Mouse (Mus musculus): Measurements from ENCODE around the gene Ocel1. TPM values are rescaled to one million over a fixed set of nuclear protein-coding genes. Genes with fewer than 3 reads are reported as not detected.

Ocel1 gene
- total and polyA plus RNA-seq, 2 experiments from 2014 or later = 5.4 to 10.5 TPM

- WGBS = 94% methylated on average over 14 of the region's 14 CpGs
- H3K27me3 ChIP-seq (ENCODE audit: insufficient read depth, low read length) = no peaks in the 10 kb centered on the region
- H3K36me3 ChIP-seq (ENCODE audit: insufficient read depth, low read length) = no peaks in the 10 kb centered on the region
- H3K4me1 ChIP-seq (ENCODE audit: insufficient read depth, low read length) = no peaks in the 10 kb centered on the region
- TF ChIP-seq CTCF (IDR thresholded peaks at IDR 0.05) = no peak
- no peak overlapping the region for H3K4me3 ChIP-seq (ENCODE audit: low read depth, low read length)
- no peaks in the 10 kb centered on the region for H3K9me3 ChIP-seq (ENCODE audit: low read length)
- DNase-seq (ENCODE audit: low spot score) = no peak
- H3K9ac ChIP-seq (replicated peaks; ENCODE audit: low read length, poor library complexity, severe bottlenecking) = no peak overlapping the region
- no peak for ATAC-seq (ENCODE audit: low FRiP score)
- H3K27ac ChIP-seq (ENCODE audit: low read depth, low read length) = no peak overlapping the region
- H3K4me2 ChIP-seq (ENCODE audit: low read depth, low read length, poor library complexity, severe bottlenecking) = no peak overlapping the region
These were observed 36.3 kb downstream of the Ocel1 start for GRCm38 (mm10) chr8:71407441-71407840.

GRCm38 (mm10) chr8:71408231-71408630, 37.1 kb downstream of the Ocel1 start:
- Histone ChIP-seq H3K9ac (replicated peaks; ENCODE audit: low read length, poor library complexity, severe bottlenecking) (no peak overlapping the region), H3K4me2 (ENCODE audit: low read depth, low read length, poor library complexity, severe bottlenecking) (no peak overlapping the region), H3K27me3 (ENCODE audit: insufficient read depth, low read length) (no peaks in the 10 kb centered on the region), H3K27ac (ENCODE audit: low read depth, low read length) (no peak overlapping the region), H3K36me3 (ENCODE audit: insufficient read depth, low read length) (no peaks in the 10 kb centered on the region), H3K4me1 (ENCODE audit: insufficient read depth, low read length) (no peaks in the 10 kb centered on the region), H3K9me3 (ENCODE audit: low read length) (no peaks in the 10 kb centered on the region), H3K4me3 (ENCODE audit: low read depth, low read length) (no peak overlapping the region)
- ATAC-seq (ENCODE audit: low FRiP score) = no peak
- no peak for DNase-seq (ENCODE audit: low spot score)
- WGBS = 96% methylated on average over 4 of the region's 4 CpGs
- no peak for TF ChIP-seq CTCF (IDR thresholded peaks at IDR 0.05)

GRCm38 (mm10) chr8:71411535-71412273, 40.6 kb downstream of the Ocel1 start:
- no peak for DNase-seq (ENCODE audit: low spot score)
- Histone ChIP-seq H3K36me3 (ENCODE audit: insufficient read depth, low read length) (no peaks in the 10 kb centered on the region), H3K4me2 (ENCODE audit: low read depth, low read length, poor library complexity, severe bottlenecking) (no peak overlapping the region), H3K4me1 (ENCODE audit: insufficient read depth, low read length) (no peaks in the 10 kb centered on the region), H3K27ac (ENCODE audit: low read depth, low read length) (no peak overlapping the region), H3K4me3 (ENCODE audit: low read depth, low read length) (no peak overlapping the region), H3K9ac (replicated peaks; ENCODE audit: low read length, poor library complexity, severe bottlenecking) (no peak overlapping the region), H3K9me3 (ENCODE audit: low read length) (no peaks in the 10 kb centered on the region), H3K27me3 (ENCODE audit: insufficient read depth, low read length) (no peaks in the 10 kb centered on the region)
- TF ChIP-seq CTCF (IDR thresholded peaks at IDR 0.05) = no peak
- ATAC-seq (ENCODE audit: low FRiP score) = no peak
- WGBS = 44% methylated on average over 11 of the region's 11 CpGs

GRCm38 (mm10) chr8:71422121-71422520, 51.0 kb downstream of the Ocel1 start:
- H3K36me3 ChIP-seq (ENCODE audit: insufficient read depth, low read length) = no peaks in the 10 kb centered on the region
- DNase-seq (ENCODE audit: low spot score) = no peak
- no peak overlapping the region for H3K4me3 ChIP-seq (ENCODE audit: low read depth, low read length)
- H3K27me3 ChIP-seq (ENCODE audit: insufficient read depth, low read length) = no peaks in the 10 kb centered on the region
- H3K27ac ChIP-seq (ENCODE audit: low read depth, low read length) = no peak overlapping the region
- H3K4me1 ChIP-seq (ENCODE audit: insufficient read depth, low read length) = no peaks in the 10 kb centered on the region
- no peak for ATAC-seq (ENCODE audit: low FRiP score)
- TF ChIP-seq CTCF (IDR thresholded peaks at IDR 0.05) = no peak
- no peak overlapping the region for H3K4me2 ChIP-seq (ENCODE audit: low read depth, low read length, poor library complexity, severe bottlenecking)
- no peak overlapping the region for H3K9ac ChIP-seq (replicated peaks; ENCODE audit: low read length, poor library complexity, severe bottlenecking)
- H3K9me3 ChIP-seq (ENCODE audit: low read length) = no peaks in the 10 kb centered on the region

Other genes starting within 250 kb of the Ocel1 start
- 32.3 and 58.1 TPM in 2 replicates for gene Myo9b, start 98.6 kb upstream of the Ocel1 start, total RNA-seq (2014; rRNA removed)
- gene Myo9b, start 98.6 kb upstream of the Ocel1 start, polyA plus RNA-seq (2015; fragmentation: Nextera tagmentation; extraction: Ambion mirVana) = 6.9 and 7.6 TPM in 2 replicates
- 26.2 and 27.8 TPM in 2 replicates for gene Haus8, start 98.4 kb upstream of the Ocel1 start, total RNA-seq (2014; rRNA removed)
- gene Haus8, start 98.4 kb upstream of the Ocel1 start, polyA plus RNA-seq (2015; fragmentation: Nextera tagmentation; extraction: Ambion mirVana) = 46.2 and 49.6 TPM in 2 replicates
- gene Use1, start 4.5 kb upstream of the Ocel1 start, total RNA-seq (2014; rRNA removed) = 131 and 140 TPM in 2 replicates
- 132 and 136 TPM in 2 replicates for gene Use1, start 4.5 kb upstream of the Ocel1 start, polyA plus RNA-seq (2015; fragmentation: Nextera tagmentation; extraction: Ambion mirVana)
- gene Nr2f6, start 10.7 kb downstream of the Ocel1 start, total RNA-seq (2014; rRNA removed) = 95.6 and 106 TPM in 2 replicates
- 31.1 and 32.9 TPM in 2 replicates for gene Nr2f6, start 10.7 kb downstream of the Ocel1 start, polyA plus RNA-seq (2015; fragmentation: Nextera tagmentation; extraction: Ambion mirVana)
- gene Ushbp1, start 24.5 kb downstream of the Ocel1 start, total RNA-seq (2014; rRNA removed) = 3.0 and 4.4 TPM in 2 replicates
- gene Ushbp1, start 24.5 kb downstream of the Ocel1 start, polyA plus RNA-seq (2015; fragmentation: Nextera tagmentation; extraction: Ambion mirVana) = 3.9 and 4.3 TPM in 2 replicates
- 78.1 and 124 TPM in 2 replicates for gene Babam1, start 25.6 kb downstream of the Ocel1 start, total RNA-seq (2014; rRNA removed)
- 90.2 and 98.4 TPM in 2 replicates for gene Babam1, start 25.6 kb downstream of the Ocel1 start, polyA plus RNA-seq (2015; fragmentation: Nextera tagmentation; extraction: Ambion mirVana)
- 1.2 and 2.2 TPM in 2 replicates for gene Ankle1, start 34.7 kb downstream of the Ocel1 start, total RNA-seq (2014; rRNA removed)
- gene Ankle1, start 34.7 kb downstream of the Ocel1 start, polyA plus RNA-seq (2015; fragmentation: Nextera tagmentation; extraction: Ambion mirVana) = 1.1 and 1.2 TPM in 2 replicates
- gene Abhd8, start 92.4 kb downstream of the Ocel1 start, total RNA-seq (2014; rRNA removed) = 289 and 323 TPM in 2 replicates
- gene Abhd8, start 92.4 kb downstream of the Ocel1 start, polyA plus RNA-seq (2015; fragmentation: Nextera tagmentation; extraction: Ambion mirVana) = 205 and 213 TPM in 2 replicates
- 105 and 119 TPM in 2 replicates for gene Mrpl34, start 93.7 kb downstream of the Ocel1 start, total RNA-seq (2014; rRNA removed)
- 163 and 165 TPM in 2 replicates for gene Mrpl34, start 93.7 kb downstream of the Ocel1 start, polyA plus RNA-seq (2015; fragmentation: Nextera tagmentation; extraction: Ambion mirVana)
- gene Dda1, start 97.9 kb downstream of the Ocel1 start, total RNA-seq (2014; rRNA removed) = 187 and 211 TPM in 2 replicates
- 267 and 269 TPM in 2 replicates for gene Dda1, start 97.9 kb downstream of the Ocel1 start, polyA plus RNA-seq (2015; fragmentation: Nextera tagmentation; extraction: Ambion mirVana)
- gene Ano8, start 114.7 kb downstream of the Ocel1 start, total RNA-seq (2014; rRNA removed) = 81.6 and 82.2 TPM in 2 replicates
- gene Ano8, start 114.7 kb downstream of the Ocel1 start, polyA plus RNA-seq (2015; fragmentation: Nextera tagmentation; extraction: Ambion mirVana) = 5.4 and 5.6 TPM in 2 replicates
- 28.0 and 31.5 TPM in 2 replicates for gene Gtpbp3, start 116.8 kb downstream of the Ocel1 start, total RNA-seq (2014; rRNA removed)
- 11.4 and 11.5 TPM in 2 replicates for gene Gtpbp3, start 116.8 kb downstream of the Ocel1 start, polyA plus RNA-seq (2015; fragmentation: Nextera tagmentation; extraction: Ambion mirVana)
- gene Plvap, start 140.5 kb downstream of the Ocel1 start, total RNA-seq (2014; rRNA removed) = 4.8 and 7.6 TPM in 2 replicates
- gene Plvap, start 140.5 kb downstream of the Ocel1 start, polyA plus RNA-seq (2015; fragmentation: Nextera tagmentation; extraction: Ambion mirVana) = 9.0 and 10.4 TPM in 2 replicates
- gene Ccdc194, start 154.4 kb downstream of the Ocel1 start, total RNA-seq (2014; rRNA removed) = 0.27 TPM in 1 of 2 replicates, not detected in the other
- not detected in 2 replicates for gene Ccdc194, start 154.4 kb downstream of the Ocel1 start, polyA plus RNA-seq (2015; fragmentation: Nextera tagmentation; extraction: Ambion mirVana)
- 12.6 and 15.3 TPM in 2 replicates for gene Bst2, start 166.2 kb downstream of the Ocel1 start, total RNA-seq (2014; rRNA removed)
- 15.3 and 17.6 TPM in 2 replicates for gene Bst2, start 166.2 kb downstream of the Ocel1 start, polyA plus RNA-seq (2015; fragmentation: Nextera tagmentation; extraction: Ambion mirVana)
- 77.4 and 79.2 TPM in 2 replicates for gene Mvb12a, start 171.6 kb downstream of the Ocel1 start, total RNA-seq (2014; rRNA removed)
- gene Mvb12a, start 171.6 kb downstream of the Ocel1 start, polyA plus RNA-seq (2015; fragmentation: Nextera tagmentation; extraction: Ambion mirVana) = 81.4 and 82.6 TPM in 2 replicates
- 0.11 and 0.14 TPM in 2 replicates for gene Tmem221, start 187.6 kb downstream of the Ocel1 start, total RNA-seq (2014; rRNA removed)
- 0.20 TPM in 1 of 2 replicates, not detected in the other for gene Tmem221, start 187.6 kb downstream of the Ocel1 start, polyA plus RNA-seq (2015; fragmentation: Nextera tagmentation; extraction: Ambion mirVana)
- gene Nxnl1, start 195.3 kb downstream of the Ocel1 start, total RNA-seq (2014; rRNA removed) = 0.55 TPM in 1 of 2 replicates, not detected in the other
- 0.05 and 0.12 TPM in 2 replicates for gene Nxnl1, start 195.3 kb downstream of the Ocel1 start, polyA plus RNA-seq (2015; fragmentation: Nextera tagmentation; extraction: Ambion mirVana)
- gene Slc27a1, start 197.6 kb downstream of the Ocel1 start, total RNA-seq (2014; rRNA removed) = 150 and 160 TPM in 2 replicates
- gene Slc27a1, start 197.6 kb downstream of the Ocel1 start, polyA plus RNA-seq (2015; fragmentation: Nextera tagmentation; extraction: Ambion mirVana) = 99.7 and 110 TPM in 2 replicates
- gene Pgls, start 220.9 kb downstream of the Ocel1 start, total RNA-seq (2014; rRNA removed) = 333 and 399 TPM in 2 replicates
- 293 and 300 TPM in 2 replicates for gene Pgls, start 220.9 kb downstream of the Ocel1 start, polyA plus RNA-seq (2015; fragmentation: Nextera tagmentation; extraction: Ambion mirVana)
- gene Fam129c, start 226.3 kb downstream of the Ocel1 start, total RNA-seq (2014; rRNA removed) = 5.3 and 5.9 TPM in 2 replicates
- gene Fam129c, start 226.3 kb downstream of the Ocel1 start, polyA plus RNA-seq (2015; fragmentation: Nextera tagmentation; extraction: Ambion mirVana) = 4.5 and 4.7 TPM in 2 replicates
- 104 and 106 TPM in 2 replicates for gene Colgalt1, start 239.7 kb downstream of the Ocel1 start, total RNA-seq (2014; rRNA removed)
- 62.8 TPM in 2 replicates for gene Colgalt1, start 239.7 kb downstream of the Ocel1 start, polyA plus RNA-seq (2015; fragmentation: Nextera tagmentation; extraction: Ambion mirVana)

All from midbrain, postnatal 0 days (tissue).